Mouse (Mus musculus): ENCODE results near the gene Fdps.
"Not testable (repeated sequence)": the region's sequence is repeated elsewhere in the genome, so short reads cannot be mapped to it uniquely, and the experiment has no call there.

The Fdps gene

GRCm38 (mm10) chr3:89101459-89101811 lies 324 bp downstream of the Fdps start:
- no peak for DNase-seq

DNA sequence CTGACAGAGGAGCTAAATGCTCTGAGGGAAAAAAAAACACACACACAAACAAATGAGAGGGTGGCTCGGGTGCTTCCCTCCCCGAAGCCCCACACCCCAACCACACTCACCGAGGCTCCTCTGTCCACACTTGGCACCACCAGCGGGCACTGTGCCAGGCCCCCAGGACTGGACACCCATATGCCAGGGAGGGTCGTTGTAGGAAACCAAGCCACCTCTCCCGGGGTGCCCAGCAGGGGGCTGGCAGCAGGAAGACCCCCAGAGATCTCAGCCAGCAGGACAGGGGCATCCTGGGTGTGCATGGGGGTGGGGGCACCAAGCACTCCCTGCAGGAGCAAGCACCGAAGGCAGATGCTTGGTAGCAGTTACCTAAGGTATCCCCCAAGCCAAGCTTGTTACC lies 948 bp downstream of the Fdps start, which contains the start of gene Gm43738:
TSS of gene Gm43738 (minus strand) at position 289 of the 400 bp plus-strand sequence.
- DNase-seq, result no peak

DNA sequence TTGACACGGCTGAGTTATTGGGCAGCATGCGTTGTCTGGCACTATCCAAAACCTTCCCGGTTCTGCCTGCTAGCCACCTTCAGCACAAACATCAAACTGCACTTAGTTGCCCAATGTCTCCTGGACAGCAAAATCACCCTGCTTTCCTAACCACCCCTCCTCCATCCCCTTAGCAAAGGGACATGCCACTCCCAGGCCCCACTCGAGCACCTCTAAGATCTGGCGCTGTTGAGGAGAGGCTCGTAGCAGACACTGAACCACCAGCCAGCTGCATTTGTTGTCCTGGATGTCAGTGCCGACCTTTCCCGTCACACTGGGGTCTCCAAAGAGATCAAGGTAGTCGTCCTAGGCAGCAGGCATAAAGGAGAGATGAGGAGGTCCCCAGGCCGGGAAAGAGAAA lies 7.7 kb downstream of the Fdps start:
- no peak for DNase-seq

DNA sequence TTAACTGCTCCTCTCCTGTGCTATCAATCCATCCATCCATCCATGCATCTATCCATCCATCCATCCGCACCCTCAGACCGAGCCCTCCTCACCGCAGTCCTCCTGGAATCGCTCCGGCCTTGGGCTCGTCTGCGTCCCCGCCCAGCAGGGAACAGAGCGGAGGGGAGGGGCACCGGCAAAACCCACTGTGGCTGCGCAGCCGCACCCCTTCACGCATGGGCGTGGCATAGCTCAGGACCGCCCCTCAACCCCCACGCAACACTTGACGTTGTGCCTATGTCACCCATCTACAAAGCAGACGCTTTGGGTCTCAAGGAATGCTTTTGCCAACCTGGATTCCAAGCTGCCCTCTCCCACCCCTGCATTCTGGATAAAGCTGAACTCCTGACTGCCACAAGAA lies 8.6 kb downstream of the Fdps start, which contains the start of gene Rusc1:
TSS of gene Rusc1 (minus strand) at position 137 of the 400 bp plus-strand sequence.
- peak; percentile 85 for DNase-seq

DNA sequence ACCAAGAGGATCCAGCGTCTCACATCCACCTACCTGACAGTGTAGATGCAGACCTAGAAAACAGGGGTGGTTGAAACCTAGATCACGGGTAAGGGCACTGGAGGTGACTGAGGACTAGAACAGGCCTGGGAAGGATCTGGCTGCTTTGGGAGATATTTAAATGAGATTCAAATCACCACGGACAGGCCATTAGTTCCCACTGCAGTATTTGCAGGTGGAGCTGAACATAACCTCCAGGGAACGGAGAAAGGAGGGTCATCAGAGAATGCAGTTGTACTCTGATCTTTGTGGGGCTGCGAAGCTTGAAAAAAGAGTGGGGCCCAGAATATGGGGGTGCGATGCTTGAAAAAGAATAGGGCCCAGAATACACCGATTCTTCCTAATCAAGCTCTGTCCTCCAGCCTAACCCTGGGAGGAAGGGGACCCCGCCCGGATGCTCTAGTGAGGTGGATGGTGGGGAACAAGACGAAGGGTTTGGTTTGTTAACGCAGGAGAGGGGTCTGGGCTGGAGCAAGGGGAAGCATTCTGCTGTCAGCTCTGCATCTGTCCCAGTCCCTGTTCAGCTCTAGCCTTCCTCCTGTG lies 9.2 kb downstream of the Fdps start:
- DNase-seq, result no peak

- no peak for DNase-seq
Measured at GRCm38 (mm10) chr3:89091811-89092508, 9.8 kb downstream of the Fdps start.

DNA sequence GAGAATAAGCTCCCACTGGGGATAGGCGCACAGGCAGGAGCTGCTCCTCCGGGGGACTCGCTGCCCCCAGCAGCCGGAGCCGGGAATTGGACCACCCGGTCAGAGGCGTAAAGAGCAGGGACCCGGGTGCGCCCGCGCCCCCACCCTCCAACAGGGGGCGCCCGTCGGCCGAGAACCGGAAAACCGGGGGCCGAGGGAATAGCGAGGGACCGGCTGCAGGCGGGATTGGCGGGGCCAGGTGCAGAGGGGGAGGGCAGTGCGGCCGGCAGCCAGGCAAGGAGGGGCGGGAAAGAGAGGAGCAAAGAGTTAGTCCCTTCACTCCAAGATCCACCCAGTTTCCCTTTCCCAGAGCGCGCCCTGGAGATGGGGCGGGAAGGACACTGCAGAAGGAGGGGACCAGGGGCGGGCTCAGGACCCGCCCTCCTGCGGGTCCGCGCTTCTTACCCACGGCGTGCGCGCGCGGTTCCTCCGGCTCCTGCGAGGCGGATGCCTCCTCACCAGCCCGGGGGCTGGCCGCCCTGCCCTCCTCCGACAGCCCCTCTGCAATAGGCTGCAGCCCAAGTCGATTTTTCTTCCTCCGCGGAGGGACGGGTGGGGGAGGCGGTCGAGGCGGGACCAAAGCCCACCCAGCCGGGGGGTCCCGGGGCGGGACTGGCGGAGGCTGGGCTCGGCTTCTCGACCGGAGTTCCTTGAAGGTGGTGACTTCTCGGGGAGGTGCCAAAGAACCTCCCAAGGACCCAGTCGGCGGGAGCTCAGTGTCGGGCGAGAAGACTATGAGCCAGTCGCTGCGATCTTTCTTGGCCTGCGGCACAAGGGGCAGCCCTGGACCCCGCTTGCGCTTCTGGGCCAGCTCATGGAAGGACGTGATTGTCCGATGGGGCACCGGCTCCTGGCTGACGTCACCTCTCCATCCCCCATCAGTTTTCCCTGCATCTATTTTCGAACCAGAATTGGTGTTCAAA lies 10.8 kb downstream of the Fdps start:
- peak; percentile 87 for DNase-seq

DNA sequence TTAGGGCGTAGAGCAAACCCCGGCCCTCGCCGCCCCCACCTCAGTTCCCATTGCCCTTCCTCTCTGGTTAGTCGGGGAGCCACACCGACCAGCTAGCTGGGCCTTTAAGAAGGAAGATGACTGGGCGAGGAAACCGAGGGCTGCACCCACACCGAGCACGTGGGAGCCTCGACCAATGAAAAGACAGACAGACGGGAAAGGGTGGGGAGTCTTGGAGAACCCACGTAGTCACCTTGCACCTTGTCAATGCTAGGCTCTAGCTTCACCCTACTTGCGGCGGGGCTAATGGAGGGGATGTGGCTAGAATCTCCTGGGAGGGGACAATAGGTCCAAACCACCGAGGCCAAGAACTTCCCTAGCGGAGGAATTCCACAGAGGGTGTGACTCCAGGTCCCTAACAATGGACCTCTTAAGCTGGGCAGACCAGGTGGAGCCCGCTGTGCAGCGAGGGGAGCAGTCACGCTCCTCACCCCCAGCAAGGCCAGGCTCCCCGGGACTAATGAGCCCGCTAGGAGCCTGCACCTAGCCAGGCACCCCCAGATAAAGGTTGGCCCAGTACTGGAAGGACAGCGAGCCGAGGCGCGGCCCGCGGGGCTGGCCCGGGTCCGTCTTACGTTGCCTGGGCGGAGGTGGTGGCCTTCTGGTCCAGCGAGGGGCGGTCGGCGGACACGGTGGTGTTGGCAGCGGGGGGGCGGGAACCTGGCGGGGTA lies 11.7 kb downstream of the Fdps start:
- peak; percentile 86 for DNase-seq

DNA sequence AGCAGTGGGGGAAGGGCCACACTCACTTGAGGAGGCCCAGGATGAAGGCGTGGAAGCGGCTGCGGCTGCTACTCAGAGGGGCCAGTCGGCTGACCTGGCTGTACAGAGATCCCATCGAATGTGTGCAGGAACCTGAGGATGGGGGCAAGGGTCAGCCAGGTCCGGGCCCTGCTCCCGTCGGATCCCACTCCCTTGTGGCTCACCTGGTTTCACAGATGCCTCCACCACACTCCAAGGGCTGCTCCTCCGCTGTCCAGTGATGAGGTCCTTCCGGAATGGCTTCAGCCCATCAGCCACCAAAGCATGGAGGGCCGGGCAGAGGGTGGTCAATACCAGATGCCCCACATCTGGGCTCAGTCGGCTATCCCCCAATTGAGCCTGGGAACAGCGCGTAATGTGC lies 12.8 kb downstream of the Fdps start:
- DNase-seq, result no peak

DNA sequence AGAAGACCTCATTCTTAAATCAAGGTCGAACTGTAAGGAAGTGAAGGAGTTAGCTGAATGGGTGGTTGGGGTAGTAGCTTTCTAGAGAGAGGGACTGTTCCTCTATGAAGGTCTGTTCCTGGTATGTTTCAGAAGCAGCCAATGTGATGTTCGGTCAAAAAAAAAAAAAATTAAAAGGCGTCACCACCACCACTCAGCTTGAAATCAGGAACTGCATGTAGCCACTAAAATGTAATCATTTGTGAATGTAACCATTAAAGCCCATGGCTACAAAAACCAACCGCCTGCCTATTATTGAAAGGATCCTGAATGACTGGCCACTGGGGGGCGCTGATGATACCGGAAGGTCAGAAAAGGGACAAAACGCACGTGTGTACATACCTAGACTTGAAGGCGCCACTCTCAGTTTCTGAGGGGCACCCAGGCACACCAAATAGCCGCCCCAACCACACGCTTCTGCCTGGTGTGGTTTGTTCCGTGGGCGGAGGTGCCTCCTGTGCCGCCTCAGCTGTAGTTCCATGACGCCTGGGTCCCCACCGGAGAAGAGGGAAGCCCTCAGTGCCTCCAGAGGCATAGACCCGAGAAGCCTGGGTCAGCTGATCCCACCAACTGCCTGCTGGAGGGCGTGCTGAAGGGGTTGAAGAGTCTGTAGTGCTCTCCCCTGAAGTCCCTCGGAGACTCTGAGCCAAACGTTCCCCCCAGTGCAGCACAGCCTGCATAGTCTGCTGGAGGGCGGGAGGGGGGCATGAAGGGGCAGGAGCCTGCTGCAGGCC lies 14.2 kb downstream of the Fdps start:
- DNase-seq, result peak; percentile 89

- DNase-seq, result no peak
Measured at GRCm38 (mm10) chr3:89084654-89085190, 17.0 kb downstream of the Fdps start.

DNA sequence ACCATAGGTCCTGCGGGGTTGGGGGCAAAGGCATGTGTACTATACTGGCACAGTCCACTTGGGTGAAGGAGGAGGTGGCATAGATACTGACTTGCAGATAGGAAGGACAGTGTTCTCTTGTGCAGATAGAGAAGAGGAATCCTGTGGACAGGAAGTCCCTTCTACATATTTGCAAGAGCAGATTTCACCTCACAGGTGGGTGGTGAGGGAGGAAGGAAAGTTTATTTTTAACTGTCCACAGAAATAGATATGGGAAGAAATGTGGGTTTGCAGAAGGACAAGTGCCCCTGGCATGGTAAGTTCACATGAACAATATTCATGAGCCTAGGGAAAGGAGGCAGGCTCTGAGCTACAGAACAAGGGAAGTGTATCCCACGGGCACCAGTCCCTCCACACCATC lies 17.6 kb downstream of the Fdps start:
- DNase-seq, result no peak

DNA sequence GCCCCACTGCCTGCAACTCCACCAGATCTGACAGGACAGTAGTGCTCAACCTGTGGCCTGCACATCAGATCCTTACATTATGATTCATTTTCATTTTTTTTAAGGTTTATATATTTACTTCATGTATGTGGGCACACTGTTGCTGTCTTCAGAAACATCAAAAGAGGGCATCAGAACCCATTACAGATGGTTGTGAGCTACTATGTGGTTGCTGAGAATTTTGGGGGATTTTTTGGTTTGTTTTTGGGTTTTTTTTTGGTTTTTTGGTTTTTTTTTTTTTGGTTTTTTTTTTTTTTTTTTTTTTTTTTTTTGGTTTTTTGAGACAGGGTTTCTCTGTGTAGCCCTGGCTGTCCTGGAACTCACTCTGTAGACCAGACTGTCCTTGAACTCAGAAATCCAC lies 19.5 kb downstream of the Fdps start:
- DNase-seq, result not testable (repeated sequence)

DNA sequence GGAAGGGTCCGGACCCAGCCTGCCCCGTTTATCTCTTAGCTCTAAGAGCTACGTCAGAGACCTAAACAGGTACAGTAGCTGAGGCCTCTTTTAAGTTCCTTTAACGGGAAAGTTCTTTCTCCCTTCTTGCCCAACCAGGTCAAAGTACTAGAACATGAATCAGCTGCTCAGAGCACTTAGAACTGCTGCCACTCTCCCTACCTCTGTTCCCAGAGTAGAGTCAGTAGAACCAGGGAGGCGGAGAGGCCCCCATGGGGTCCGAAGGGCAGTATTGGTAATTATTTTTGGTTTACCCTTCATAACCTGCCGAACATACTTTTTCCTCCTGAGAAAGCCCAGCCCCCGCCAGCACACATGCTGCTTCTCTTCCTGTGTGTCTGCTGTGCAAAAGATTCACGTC lies 24.4 kb downstream of the Fdps start:
- DNase-seq, result no peak

- no peak for DNase-seq
Measured at GRCm38 (mm10) chr3:89067265-89067664, 34.5 kb downstream of the Fdps start.

DNA sequence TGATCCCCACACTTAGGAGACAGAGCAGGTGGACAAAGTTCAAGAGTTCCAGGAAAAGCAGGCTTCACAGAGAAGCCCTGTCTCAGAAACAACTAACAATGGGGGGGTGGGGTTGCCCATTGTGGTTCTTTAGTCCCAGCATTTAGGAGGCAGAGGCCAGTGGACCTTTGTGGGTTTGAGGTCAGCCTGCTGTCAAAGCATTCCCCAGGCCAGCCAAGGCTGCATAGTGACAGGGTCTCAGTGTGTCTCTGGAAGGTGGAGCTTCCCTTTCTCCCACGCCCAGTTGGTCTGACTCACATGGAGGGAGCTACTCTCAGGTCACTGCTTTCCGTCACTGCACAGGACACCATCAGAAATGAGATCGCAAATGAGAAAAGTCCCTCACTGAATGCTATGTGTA lies 40.1 kb downstream of the Fdps start:
- no peak for DNase-seq

DNA sequence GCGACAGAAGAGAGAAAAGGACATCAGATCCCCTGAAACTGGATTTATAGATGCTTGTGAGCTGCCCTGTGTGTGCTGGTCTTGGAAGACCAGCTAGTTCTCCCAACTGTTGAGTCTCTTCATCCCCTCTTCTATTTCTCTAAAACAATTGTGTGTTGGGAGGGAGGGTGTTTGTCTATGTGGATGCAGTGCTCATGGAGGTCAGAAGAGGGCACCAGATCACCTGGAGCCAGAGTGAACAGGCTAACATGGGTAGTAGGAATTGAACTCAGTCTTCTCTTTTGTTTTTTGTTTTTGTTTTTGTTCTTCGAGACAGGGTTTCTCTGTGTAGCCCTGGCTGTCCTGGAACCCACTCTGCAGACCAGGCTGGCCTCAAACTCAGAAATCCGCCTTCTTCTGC lies 43.0 kb downstream of the Fdps start:
- peak; percentile 60 for DNase-seq

GRCm38 (mm10) chr3:89058361-89058760 lies 43.4 kb downstream of the Fdps start:
- DNase-seq, result no peak

All from retina, postnatal 1 day (tissue).